Mouse (Mus musculus) ovary, postnatal 14 days (tissue): ENCODE measurements at regions not wholly inside any gene's neighbourhood (a gene's known extent, or its start where the extent isn't known, plus 50 kb on each side); places are given as distances from the start of the nearest gene placed in this dataset.

Source experiments
- DNase-seq: peaks from one replicate; pipeline ENCODE4 v3.0.0; 2022; ENCODE audit warnings: low spot score

DNA sequence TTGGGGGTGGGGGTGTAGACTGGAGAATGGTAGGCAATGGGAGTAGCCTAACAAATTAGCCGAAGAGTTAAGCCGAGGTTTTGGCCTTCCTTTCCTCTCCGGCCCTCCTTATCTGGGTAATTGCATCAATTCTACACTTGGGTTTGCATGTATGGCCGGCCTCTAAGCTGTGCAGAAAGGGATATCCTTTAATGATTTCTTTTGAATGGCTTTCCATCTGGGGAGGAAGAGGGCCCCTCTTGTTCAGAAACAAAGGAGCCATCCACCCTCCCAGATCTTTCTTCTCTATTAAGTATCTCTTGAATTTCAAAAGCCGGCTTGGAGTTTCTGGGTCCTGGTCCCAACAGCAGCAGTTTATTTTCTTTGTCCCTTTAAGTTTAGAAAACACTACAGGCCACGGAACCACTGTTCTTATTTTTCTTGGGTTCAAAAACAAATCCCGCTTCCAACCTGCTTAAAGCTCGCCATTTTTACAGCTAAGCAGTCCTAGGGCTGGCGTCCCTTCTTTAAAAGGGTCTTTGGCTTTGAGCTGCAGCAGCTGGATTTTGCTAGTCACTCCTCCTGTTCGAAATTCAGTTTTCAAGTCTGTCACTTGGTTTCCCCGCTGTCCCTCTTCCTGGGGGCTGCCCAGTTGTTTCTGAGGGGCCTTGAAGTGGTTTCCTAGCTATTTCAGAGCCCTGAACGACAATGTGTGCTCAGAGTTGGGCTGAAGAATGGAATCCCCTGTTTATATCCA, 73.1 kb upstream of the Lrig1 start:
- no peak for DNase-seq

DNA sequence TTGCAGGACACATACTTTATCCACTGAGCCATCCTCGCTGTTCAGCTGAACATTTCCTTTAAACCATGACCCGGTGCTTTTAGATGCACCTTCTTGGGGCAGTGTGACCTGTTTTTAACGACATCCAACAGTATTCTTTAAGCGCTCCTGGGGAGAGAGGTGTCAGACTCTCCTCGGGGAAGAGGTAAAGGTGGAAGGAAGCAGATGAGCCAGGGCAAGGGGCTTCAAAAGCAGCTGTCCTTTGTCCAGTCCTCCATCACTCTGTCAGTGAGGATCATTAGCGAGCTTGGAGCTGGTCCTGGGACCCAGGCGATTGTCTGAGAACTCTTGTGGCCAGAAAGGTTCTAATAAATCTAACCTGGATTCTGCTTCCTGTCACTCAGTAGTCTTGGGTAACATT, 72.4 kb upstream of the Lrig1 start:
- DNase-seq = no peak

DNA sequence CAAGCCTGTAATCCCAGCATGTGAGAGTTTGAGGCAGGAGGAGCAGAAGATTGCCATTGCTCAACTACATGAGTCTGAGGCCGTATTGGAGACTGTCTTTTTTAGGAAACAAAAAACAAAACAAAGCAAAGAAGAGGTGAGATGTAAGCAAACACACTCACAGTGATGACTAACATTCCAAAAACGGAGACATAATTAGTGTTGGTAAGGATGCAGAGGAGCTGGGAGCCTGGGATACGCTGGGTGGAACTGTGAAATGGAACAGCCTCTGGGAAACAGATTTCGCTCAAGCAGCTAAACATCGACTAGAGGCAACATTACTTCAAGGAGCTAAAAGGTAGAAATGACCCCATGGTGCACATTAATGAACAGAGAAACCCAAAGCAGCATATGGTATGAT, 68.3 kb upstream of the Lrig1 start:
- DNase-seq = no peak

DNA sequence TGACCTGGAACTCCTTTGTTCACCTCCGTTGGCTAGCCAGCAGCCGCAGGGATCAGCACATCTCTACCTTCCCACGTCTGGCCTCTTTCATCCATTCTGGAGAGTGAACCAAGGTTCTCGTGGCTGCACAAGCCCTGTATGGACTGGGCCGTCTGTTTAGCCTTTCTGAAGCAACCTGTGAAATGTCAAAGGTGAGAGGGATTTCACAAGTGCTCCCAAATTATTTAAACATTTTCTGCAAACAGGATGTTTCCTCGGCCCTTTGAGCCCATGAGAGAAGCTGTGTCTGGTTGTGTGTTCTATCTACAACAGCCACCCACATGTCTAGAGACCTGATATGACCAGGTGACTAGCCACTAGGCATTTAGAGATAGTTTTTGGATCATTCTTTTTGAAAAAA, 65.8 kb upstream of the Lrig1 start:
- no peak for DNase-seq

DNA sequence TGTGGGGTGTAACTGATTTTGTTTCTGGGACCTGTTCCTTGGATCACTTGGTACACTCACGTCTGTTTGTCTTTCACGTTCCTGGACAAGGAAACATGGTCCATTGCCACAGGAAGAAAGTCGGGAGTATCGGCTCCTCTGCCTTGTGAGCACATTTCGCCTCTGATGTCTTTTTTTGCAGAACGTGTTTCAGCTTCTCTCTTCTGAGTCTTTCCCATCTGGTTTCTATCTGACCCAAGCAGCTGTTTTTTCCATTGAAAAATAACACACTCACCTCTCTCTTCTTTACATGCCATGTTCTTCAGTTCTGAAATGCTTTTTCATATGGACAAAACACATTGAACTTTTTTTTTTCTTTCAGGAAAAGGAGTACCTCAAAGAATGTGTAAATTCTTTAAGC, 61.4 kb upstream of the Lrig1 start:
- no peak for DNase-seq

DNA sequence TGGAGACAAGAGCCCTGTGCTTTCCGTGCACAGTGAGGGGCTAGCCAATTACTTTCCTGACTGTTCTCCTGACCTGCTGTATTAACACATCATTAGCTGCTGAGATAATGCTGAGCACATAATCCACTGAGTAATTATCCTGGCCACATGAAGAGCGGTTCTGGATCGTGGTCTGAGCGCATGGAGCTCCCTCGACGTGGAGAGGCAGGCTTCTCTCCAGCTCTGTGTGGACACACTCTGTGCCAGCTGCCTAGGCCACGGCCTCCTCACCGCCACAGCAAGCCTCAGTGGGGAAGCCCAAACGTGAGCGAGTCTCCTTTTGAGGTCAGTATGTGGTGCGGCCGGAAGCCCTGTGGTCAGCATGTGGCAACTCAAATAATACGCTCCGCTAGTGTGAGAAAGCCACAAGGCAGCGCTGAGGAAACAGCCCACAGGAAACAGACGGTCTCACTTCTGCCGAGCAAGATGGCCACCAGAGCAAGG, 60.7 kb upstream of the Lrig1 start:
- DNase-seq = no peak

DNA sequence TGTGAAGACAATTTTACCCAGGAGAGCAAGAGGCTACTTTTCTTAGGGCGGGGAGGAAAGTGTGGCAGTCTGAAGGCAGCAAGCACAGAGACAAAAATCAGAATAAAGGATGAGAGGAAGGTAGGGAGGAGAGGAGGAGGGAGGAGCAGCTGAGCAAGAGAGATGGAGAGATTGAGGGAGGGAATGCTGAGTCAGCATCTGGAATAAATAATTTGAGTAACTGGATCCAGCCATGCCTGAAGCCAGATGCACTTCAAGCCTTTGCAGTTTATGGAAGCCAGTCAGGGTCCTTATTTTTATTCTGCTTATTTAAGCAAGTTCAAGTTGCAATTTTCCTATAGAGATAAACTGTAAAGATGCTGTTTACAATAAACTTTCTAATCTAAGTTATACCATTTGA, 59.7 kb upstream of the Lrig1 start:
- DNase-seq = no peak

DNA sequence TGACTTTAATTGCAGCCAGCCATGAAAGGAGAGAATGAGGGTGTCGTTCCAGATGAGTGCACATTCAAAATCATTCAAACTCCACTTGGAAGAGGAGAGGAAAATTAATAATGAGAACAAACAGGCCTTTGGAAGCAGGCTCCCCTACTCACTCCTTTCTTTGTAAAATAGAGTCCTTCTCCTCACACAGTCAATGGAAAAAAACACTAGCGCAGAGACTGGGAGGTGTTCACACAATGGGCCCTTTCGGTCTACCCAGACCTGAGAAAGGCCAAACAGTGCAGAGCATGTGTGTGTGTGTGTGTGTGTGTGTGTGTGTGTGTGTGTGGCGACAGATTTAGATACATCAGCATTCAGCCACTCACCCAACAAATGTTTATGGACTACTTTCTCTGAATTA, 56.0 kb upstream of the Lrig1 start:
- DNase-seq = no peak

DNA sequence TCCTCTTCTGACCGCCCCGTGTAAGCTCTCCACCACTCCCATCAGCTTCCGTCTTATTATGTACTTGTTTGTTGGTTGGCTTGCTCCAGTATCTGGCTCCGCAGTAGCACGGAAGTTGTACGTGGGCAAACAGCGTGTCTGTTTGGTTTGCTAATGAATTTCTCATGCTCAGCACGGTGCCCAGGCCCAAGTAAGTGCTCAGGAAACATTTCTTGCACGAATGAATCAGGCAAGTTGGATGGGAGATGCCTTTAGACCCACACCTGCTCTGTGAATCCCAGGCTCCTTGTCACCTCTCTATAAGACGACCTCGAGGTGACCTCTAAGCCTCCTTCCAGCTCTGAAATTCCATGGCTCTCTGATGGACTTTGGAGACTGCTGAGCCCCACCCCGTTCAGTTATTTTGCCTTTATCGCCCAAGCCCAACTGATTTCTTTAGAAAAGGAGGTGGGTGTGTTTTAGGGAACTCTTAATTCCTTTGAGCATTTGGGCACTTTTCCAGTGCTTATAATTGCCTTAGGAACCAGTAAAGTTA, 55.4 kb upstream of the Lrig1 start:
- no peak for DNase-seq

DNA sequence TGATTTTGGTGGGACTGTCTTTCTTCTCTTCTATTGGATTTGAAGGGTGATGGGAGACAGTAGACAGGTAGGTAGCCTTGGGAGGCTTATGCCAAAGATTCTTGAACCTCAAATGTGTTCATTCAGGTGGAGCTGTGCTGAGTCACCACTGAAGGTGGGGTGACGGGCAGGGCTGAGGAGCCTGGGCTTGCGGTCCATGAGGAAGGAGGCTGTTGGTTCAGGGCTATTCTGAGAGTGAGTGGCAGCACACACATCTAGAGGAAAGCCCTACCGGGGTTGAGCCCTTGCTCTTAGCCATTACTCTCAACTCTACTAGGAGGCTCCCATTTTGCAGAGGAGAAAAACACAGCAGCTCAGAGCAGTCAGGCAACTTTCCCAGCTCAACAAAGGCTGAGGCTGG, 54.6 kb upstream of the Lrig1 start:
- DNase-seq = no peak

DNA sequence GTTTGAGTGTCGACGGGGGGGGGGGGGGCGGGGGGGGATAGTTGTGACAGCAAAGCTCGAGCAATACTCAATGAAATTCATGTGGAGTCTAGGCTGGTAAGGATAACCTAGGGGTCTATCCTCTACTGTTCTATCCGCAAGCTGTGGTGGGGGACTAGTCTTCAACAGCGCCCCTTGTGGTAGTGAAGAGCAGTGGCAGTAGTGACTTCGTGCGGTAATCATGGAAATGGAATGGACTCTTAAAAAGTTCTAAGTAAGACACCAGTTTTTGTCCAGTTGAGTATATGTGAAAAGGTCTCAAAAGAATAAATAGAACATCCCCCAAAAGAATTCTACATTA, 51.1 kb upstream of the Lrig1 start:
- no peak for DNase-seq

DNA sequence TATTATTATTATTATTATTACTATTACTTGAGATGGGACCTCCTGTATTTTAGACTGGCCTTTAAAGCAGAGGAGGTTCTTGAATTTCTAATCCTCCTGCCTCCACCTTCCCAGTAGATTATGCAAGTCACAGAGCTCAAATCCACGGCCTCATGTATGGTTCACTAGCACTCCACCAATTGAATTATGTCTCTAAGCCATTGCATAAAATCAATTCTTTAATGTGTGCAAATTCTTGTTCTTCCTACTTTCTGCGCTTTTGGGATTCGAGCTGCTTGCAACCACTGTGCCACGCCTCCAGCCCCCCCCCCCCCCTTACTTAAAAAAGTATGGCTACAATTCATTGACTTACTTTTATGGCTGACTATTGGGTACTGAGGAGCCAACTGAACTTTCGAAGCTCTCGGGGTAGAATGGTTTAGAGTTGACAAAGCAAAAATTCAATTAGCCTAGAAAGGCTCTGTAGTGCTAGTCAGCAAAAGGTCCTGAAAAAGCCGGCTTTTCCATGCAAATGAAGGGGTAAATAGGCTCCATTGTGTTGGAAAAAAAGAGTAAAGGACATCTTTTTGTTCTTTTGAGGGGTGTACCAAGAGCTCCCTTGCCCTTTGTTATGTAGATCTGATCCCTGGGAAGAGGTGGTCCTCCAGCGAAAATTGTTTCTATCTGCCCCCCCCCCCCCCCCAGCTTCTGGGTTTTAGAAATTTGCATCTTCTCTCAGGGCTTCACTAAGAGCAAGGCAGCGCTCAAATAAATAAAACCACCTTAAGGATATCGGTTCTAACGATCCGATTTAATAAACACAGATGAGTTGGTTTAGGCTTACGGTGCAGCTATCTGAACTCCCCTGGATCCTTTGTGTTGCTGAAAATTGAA, 50.5 kb upstream of the Lrig1 start:
- no peak for DNase-seq
